Mouse (Mus musculus): ENCODE measurements around the gene Pianp. TPM values are rescaled to one million over a fixed set of nuclear protein-coding genes. Genes with fewer than 3 reads are reported as not detected.

The Pianp gene
- 16.7 and 36.1 TPM in 2 replicates for polyA plus RNA-seq (2012; ENCODE audit: low replicate concordance)

DNA sequence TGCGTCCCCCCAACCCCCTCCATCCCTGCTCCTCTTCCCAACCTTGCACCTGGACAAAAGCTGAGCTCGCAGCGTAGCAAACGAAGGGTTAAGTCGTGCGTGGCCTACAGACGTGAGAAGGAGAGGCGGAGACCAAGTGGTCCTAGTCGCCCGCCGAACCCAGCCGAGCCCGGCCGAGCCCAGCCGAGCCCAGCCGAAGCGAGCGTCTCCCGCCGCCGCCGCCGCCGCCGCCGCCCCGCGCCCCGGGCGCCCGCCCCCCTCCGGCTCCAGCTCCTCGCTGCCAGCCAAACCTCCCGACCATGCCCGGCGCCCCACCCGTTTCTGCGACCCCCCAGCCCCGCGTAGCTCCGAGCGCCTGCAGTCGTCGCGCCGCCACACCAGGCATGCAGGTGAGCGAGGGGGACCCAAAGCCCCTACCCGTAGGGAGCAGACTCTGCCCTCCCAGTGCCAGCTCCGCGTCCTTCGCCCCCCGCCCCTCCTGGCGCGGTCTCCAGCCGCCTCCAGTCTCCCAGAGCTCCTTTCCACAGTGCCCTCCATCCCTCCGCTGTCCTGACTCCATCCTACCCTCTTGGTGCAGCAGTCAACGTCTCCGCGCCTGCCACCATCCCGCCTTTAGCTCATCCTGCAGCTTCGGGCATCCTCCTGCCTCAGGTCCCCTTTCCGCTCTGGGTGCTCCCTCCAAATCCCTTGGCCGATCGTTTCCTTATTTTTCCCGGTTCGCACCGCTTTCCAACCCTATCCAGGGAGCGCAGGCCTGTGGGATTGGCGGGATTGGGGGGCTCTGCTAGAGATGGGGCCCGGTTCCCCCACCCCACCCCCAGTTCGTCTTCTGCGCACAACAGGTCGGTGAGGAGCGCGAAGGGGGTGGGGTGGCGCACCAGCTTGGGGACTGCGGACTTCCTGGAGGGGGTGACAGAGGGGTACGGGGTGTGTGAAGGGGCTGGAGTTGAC lies at the start of gene Pianp:
Gene Pianp (plus strand): TSS at position 144 of the 951 bp plus-strand sequence.

DNA sequence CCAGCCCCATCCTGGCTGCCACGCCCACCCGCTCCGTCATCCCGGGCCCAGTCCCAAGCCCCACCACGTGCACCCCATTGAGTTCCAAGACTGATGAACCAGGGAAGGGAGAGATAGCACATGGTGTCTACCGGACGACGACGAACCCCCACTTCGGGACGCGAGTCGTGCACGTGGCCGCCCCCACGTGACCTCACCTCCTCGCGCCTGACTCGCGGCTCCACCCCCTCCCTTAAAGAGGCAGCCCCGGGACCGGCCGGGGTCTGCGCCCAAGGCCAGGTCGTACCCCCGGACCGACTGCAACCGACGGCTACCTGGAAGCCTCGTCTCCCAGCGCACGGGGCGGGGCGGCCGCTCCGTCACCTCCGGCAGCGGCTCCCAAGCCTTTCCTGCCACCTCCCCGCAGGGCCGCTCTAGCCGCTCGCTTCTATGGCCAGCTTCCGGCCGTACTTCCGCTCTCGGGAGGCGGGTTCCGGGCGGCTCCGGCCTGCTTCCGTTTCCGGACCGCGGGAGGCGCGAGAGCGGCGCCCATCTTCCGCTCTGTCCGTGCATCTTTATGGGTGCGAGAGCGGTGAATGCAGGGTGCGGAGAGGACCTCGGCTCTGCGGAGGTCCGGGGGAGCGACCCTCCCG lies 31.3 kb upstream of the Pianp start, which contains the start of gene Cops7a:
Gene Cops7a (minus strand): TSS at position 451 of the 632 bp plus-strand sequence.

GRCm38 (mm10) chr6:125009129-125009180 lies 12.5 kb downstream of the Pianp start, which contains the start of gene Zfp384:
Zfp384 (plus strand) TSS chr6:125009145.

GRCm38 (mm10) chr6:125039533-125040153 lies 43.1 kb downstream of the Pianp start, which contains the start of gene Ing4:
Ing4 (plus strand) TSS chr6:125039760.

GRCm38 (mm10) chr6:125049678-125050077 lies 53.2 kb downstream of the Pianp start, which contains the start of gene Acrbp:
Acrbp (plus strand) TSS chr6:125049689.

Other genes starting within 250 kb of the Pianp start
- gene Gm45234, start 240.7 kb upstream of the Pianp start, polyA plus RNA-seq (2012; ENCODE audit: low replicate concordance): 6.5 and 9.2 TPM in 2 replicates
- gene Atn1, start 240.2 kb upstream of the Pianp start, polyA plus RNA-seq (2012; ENCODE audit: low replicate concordance): 34.5 and 35.4 TPM in 2 replicates
- 0.11 and 0.80 TPM in 2 replicates for gene Eno2, start 227.0 kb upstream of the Pianp start, polyA plus RNA-seq (2012; ENCODE audit: low replicate concordance)
- gene Lrrc23, start 217.0 kb upstream of the Pianp start, polyA plus RNA-seq (2012; ENCODE audit: low replicate concordance): not detected in 2 replicates
- gene Spsb2, start 188.0 kb upstream of the Pianp start, polyA plus RNA-seq (2012; ENCODE audit: low replicate concordance): 6.3 and 9.8 TPM in 2 replicates
- 16.7 and 65.2 TPM in 2 replicates for gene Tpi1, start 182.4 kb upstream of the Pianp start, polyA plus RNA-seq (2012; ENCODE audit: low replicate concordance)
- gene Usp5, start 167.2 kb upstream of the Pianp start, polyA plus RNA-seq (2012; ENCODE audit: low replicate concordance): 22.3 and 54.7 TPM in 2 replicates
- gene Cdca3, start 167.1 kb upstream of the Pianp start, polyA plus RNA-seq (2012; ENCODE audit: low replicate concordance): 62.0 and 80.4 TPM in 2 replicates
- not detected in 2 replicates for gene Gnb3, start 156.4 kb upstream of the Pianp start, polyA plus RNA-seq (2012; ENCODE audit: low replicate concordance)
- 1.2 and 1.6 TPM in 2 replicates for gene P3h3, start 138.9 kb upstream of the Pianp start, polyA plus RNA-seq (2012; ENCODE audit: low replicate concordance)
- gene Gpr162, start 132.7 kb upstream of the Pianp start, polyA plus RNA-seq (2012; ENCODE audit: low replicate concordance): 0.41 and 1.1 TPM in 2 replicates
- gene Cd4, start 108.5 kb upstream of the Pianp start, polyA plus RNA-seq (2012; ENCODE audit: low replicate concordance): 8.6 and 14.1 TPM in 2 replicates
- 15.5 and 17.2 TPM in 2 replicates for gene Lag3, start 85.0 kb upstream of the Pianp start, polyA plus RNA-seq (2012; ENCODE audit: low replicate concordance)
- gene Ptms, start 76.6 kb upstream of the Pianp start, polyA plus RNA-seq (2012; ENCODE audit: low replicate concordance): 272 and 614 TPM in 2 replicates
- 197 and 222 TPM in 2 replicates for gene Mlf2, start 65.3 kb upstream of the Pianp start, polyA plus RNA-seq (2012; ENCODE audit: low replicate concordance)
- 25.6 and 40.3 TPM in 2 replicates for gene Cops7a, start 31.2 kb upstream of the Pianp start, polyA plus RNA-seq (2012; ENCODE audit: low replicate concordance)
- 40.4 and 66.4 TPM in 2 replicates for gene Zfp384, start 12.5 kb downstream of the Pianp start, polyA plus RNA-seq (2012; ENCODE audit: low replicate concordance)
- 8.1 and 12.1 TPM in 2 replicates for gene Ing4, start 43.1 kb downstream of the Pianp start, polyA plus RNA-seq (2012; ENCODE audit: low replicate concordance)
- gene Acrbp, start 53.0 kb downstream of the Pianp start, polyA plus RNA-seq (2012; ENCODE audit: low replicate concordance): 7.7 and 14.0 TPM in 2 replicates
- 1.7 and 4.5 TPM in 2 replicates for gene Lpar5, start 71.2 kb downstream of the Pianp start, polyA plus RNA-seq (2012; ENCODE audit: low replicate concordance)
- 91.9 and 132 TPM in 2 replicates for gene Chd4, start 99.3 kb downstream of the Pianp start, polyA plus RNA-seq (2012; ENCODE audit: low replicate concordance)
- 22.6 and 92.7 TPM in 2 replicates for gene Nop2, start 135.2 kb downstream of the Pianp start, polyA plus RNA-seq (2012; ENCODE audit: low replicate concordance)
- 34.4 and 64.4 TPM in 2 replicates for gene Iffo1, start 148.5 kb downstream of the Pianp start, polyA plus RNA-seq (2012; ENCODE audit: low replicate concordance)
- 448 and 5,359 TPM in 2 replicates for gene Gapdh, start 169.8 kb downstream of the Pianp start, polyA plus RNA-seq (2012; ENCODE audit: low replicate concordance)
- gene Ncapd2, start 195.0 kb downstream of the Pianp start, polyA plus RNA-seq (2012; ENCODE audit: low replicate concordance): 140 and 215 TPM in 2 replicates
- 134 and 154 TPM in 2 replicates for gene Mrpl51, start 195.1 kb downstream of the Pianp start, polyA plus RNA-seq (2012; ENCODE audit: low replicate concordance)
- gene Vamp1, start 218.9 kb downstream of the Pianp start, polyA plus RNA-seq (2012; ENCODE audit: low replicate concordance): 2.6 and 5.7 TPM in 2 replicates
- 7.8 and 8.7 TPM in 2 replicates for gene Tapbpl, start 235.2 kb downstream of the Pianp start, polyA plus RNA-seq (2012; ENCODE audit: low replicate concordance)
- gene Cd27, start 240.3 kb downstream of the Pianp start, polyA plus RNA-seq (2012; ENCODE audit: low replicate concordance): 4.1 and 13.9 TPM in 2 replicates

All from leukemia stem cell, adult 10-12 weeks (primary cell).